In genomic region chr11:100859579-100860075, GRCm38 (mm10) we compare ENCODE assay signal across 9 mouse cellular contexts. TPM values are rescaled to one million over a fixed set of nuclear protein-coding genes. Genes with fewer than 3 reads are reported as not detected.
A peak's percentile ranks its signal among the peaks of the same experiment; 100 is the strongest.
DNase-seq lines count a peak whose midpoint lies in the region; ATAC-seq and TF ChIP-seq lines count a peak whose summit lies in the region.
"Had no signal": no experiment of that assay in that cellular context is flagged by ENCODE, and none has a peak within 500 bp of the region (broad histone marks: within the 10 kb centered on the region; RNA-seq: fewer than 3 reads in every experiment).

No protein-coding gene starts in this region.

- H3K9ac ChIP-seq in heart, embryonic 13.5 days: peak overlapping the region; percentile 86
- peak overlapping the region; percentile 46 for H3K9ac ChIP-seq in CH12.LX (ENCODE audit: insufficient read depth, low read depth)

- TF ChIP-seq RAD21 in CH12.LX (IDR thresholded peaks at IDR 0.05; ENCODE audit: low read depth, low read length): no peak

- no peak for DNase-seq in heart, adult 8-10 months (ENCODE audit: low spot score)
- no peak for DNase-seq in CH12.LX (ENCODE audit: extremely low read depth)
- DNase-seq in hindbrain, embryonic 10.5 days (ENCODE audit: low spot score): no peak
- no peak for DNase-seq in midbrain, embryonic 10.5 days (ENCODE audit: low spot score)
- DNase-seq in frontal cortex, postnatal 36 days (ENCODE audit: low spot score in 2 of 2): no peak
- no peak for DNase-seq in right cerebral cortex, adult 18-20 months
- DNase-seq in layer of hippocampus, adult 11-12 months (ENCODE audit: low spot score): no peak

- TF ChIP-seq EP300 in CH12.LX (IDR thresholded peaks at IDR 0.05; ENCODE audit: low read length): no peak

- 49% methylated on average over 6 of the region's 6 CpGs for WGBS in heart, embryonic 13.5 days
- whole genome bisulfite sequencing in hindbrain, embryonic 10.5 days: 50% methylated on average over 6 of the region's 6 CpGs
- 46% methylated on average over 6 of the region's 6 CpGs for WGBS in midbrain, embryonic 10.5 days

- no peak for ATAC-seq in heart, embryonic 13.5 days (ENCODE audit: extremely low read depth, insufficient number of reproducible peaks, low FRiP score, low TSS enrichment)

- no peak for TF ChIP-seq POLR2A in CH12.LX (IDR thresholded peaks at IDR 0.05; ENCODE audit: low read depth, low read length)

- TF ChIP-seq CTCF in CH12.LX (conservative IDR thresholded peaks at IDR 0.05 in 1 of 2, IDR thresholded peaks at IDR 0.05 in 1 of 2; ENCODE audit: low read depth in 2 of 2, low read length in 2 of 2): no peak

- in situ Hi-C loops in CH12.LX (cut with MboI; ENCODE audit: low pct_ligation_motif_present, low pct_unique_long_range_greater_than_20kb, low sequenced_read_pairs): no loop called here

- H3K27me3 ChIP-seq in heart, embryonic 13.5 days (replicated peaks): peaks cover 50% of the 10 kb centered on the region
- peaks cover 37% of the 10 kb centered on the region for H3K27me3 ChIP-seq in CH12.LX (replicated peaks)
- peaks cover 88% of the 10 kb centered on the region for H3K27me3 ChIP-seq in hindbrain, embryonic 10.5 days (ENCODE audit: insufficient read depth, poor library complexity, severe bottlenecking)
- peaks cover 87% of the 10 kb centered on the region for H3K27me3 ChIP-seq in midbrain, embryonic 10.5 days (ENCODE audit: low read depth, poor library complexity, severe bottlenecking)
- H3K27me3 ChIP-seq: Patski had no signal

- H3K36me3 ChIP-seq in heart, embryonic 13.5 days: 0 out of 2 replicates have a peak, but pooled peaks cover 3% of the 10 kb centered on the region
- H3K36me3 ChIP-seq in CH12.LX (replicated peaks in 1 of 2; ENCODE audit: control insufficient read depth in 1 of 2, insufficient read depth in 1 of 2, low read length in 1 of 2): peaks cover 9 to 27% of the 10 kb centered on the region in 2 experiments
- no peaks in the 10 kb centered on the region for H3K36me3 ChIP-seq in hindbrain, embryonic 10.5 days
- no peaks in the 10 kb centered on the region for H3K36me3 ChIP-seq in midbrain, embryonic 10.5 days

- no peak overlapping the region for H3K27ac ChIP-seq in heart, embryonic 13.5 days (replicated peaks)
- peak overlapping the region; percentile 8; the same call in 1 of the 2 replicates for H3K27ac ChIP-seq in CH12.LX (ENCODE audit: insufficient read depth, low read depth)
- H3K27ac ChIP-seq in hindbrain, embryonic 10.5 days: no peak overlapping the region
- H3K27ac ChIP-seq in midbrain, embryonic 10.5 days (replicated peaks): no peak overlapping the region

- H3K79me2 ChIP-seq in CH12.LX (replicated peaks; ENCODE audit: control insufficient read depth, extremely low read depth, insufficient read depth, poor library complexity, severe bottlenecking): no peaks in the 10 kb centered on the region

- peak overlapping the region; percentile 88 for H3K4me2 ChIP-seq in heart, embryonic 13.5 days
- H3K4me2 ChIP-seq in CH12.LX (ENCODE audit: insufficient read depth, low read depth, poor library complexity, severe bottlenecking): peak overlapping the region; percentile 70

- peak overlapping the region; percentile 65 for H3K4me3 ChIP-seq in heart, embryonic 13.5 days
- peak overlapping the region; percentile 33 to 91 (median 70) for H3K4me3 ChIP-seq in CH12.LX (replicated peaks in 1 of 3; ENCODE audit: low read depth in 2 of 3, low read length in 2 of 3, poor library complexity in 1 of 3)
- peak overlapping the region; percentile 59 for H3K4me3 ChIP-seq in hindbrain, embryonic 10.5 days
- H3K4me3 ChIP-seq in midbrain, embryonic 10.5 days: peak overlapping the region; percentile 58

- peaks cover 23% of the 10 kb centered on the region for H3K4me1 ChIP-seq in heart, embryonic 13.5 days
- peaks cover 23 to 43% of the 10 kb centered on the region in 2 experiments for H3K4me1 ChIP-seq in CH12.LX (ENCODE audit: control insufficient read depth in 1 of 2, insufficient read depth in 2 of 2)
- H3K4me1 ChIP-seq in hindbrain, embryonic 10.5 days (replicated peaks): peaks cover 14% of the 10 kb centered on the region
- peaks cover 17% of the 10 kb centered on the region for H3K4me1 ChIP-seq in midbrain, embryonic 10.5 days

- dilution Hi-C loops in CH12.LX (cut with MboI; ENCODE audit: extremely low pct_ligation_motif_present, extremely low pct_unique_long_range_greater_than_20kb, low sequenced_read_pairs): no loop called here

- H3K9me3 ChIP-seq in heart, embryonic 13.5 days: no peaks in the 10 kb centered on the region
- H3K9me3 ChIP-seq in CH12.LX (replicated peaks; ENCODE audit: low read length): no peaks in the 10 kb centered on the region
- H3K9me3 ChIP-seq in hindbrain, embryonic 10.5 days: no peaks in the 10 kb centered on the region
- no peaks in the 10 kb centered on the region for H3K9me3 ChIP-seq in midbrain, embryonic 10.5 days (replicated peaks)

TF ChIP-seq in CH12.LX, 34 proteins besides CTCF, POLR2A, EP300 and RAD21:
- TF ChIP-seq MAFK (IDR thresholded peaks at IDR 0.05; ENCODE audit: insufficient replicate concordance, low read length): 0 out of 2 replicates have a peak, but pooled peaks have one; percentile 3
- no peak for TF ChIP-seq MAZ (IDR thresholded peaks at IDR 0.05; ENCODE audit: low read depth, low read length)

RNA-seq across cellular contexts. Expression of gene Stat5a, which starts 0.5 kb away (rescaled TPM):
- 5.2 and 5.9 TPM in 2 replicates for polyA plus RNA-seq in heart, embryonic 13.5 days (2015; fragmentation: Nextera tagmentation; extraction: Ambion mirVana)
- 10 to 100 TPM; 16.5 to 26.5 (median 21.6) TPM for total RNA-seq in heart, adult 8-10 months (2022)
- 18.7 and 23.6 TPM in 2 replicates for total RNA-seq in CH12.LX (2012; rRNA removed)
- total RNA-seq in CH12.LX (2014; rRNA removed): 17.4 and 17.5 TPM in 2 replicates
- polyA plus RNA-seq in CH12.LX (2012; ENCODE audit: insufficient read length, low read depth): 21.2 and 23.0 TPM in 2 replicates
- polyA plus RNA-seq in hindbrain, embryonic 10.5 days (2016; fragmentation: Nextera tagmentation; extraction: Ambion mirVana): 2.0 and 2.8 TPM in 2 replicates
- polyA plus RNA-seq in midbrain, embryonic 10.5 days (2016; fragmentation: Nextera tagmentation; extraction: Ambion mirVana): 1.7 TPM in 2 replicates

RNA-seq across cellular contexts. Expression of gene Stat5b, which starts 9.1 kb away (rescaled TPM):
- 24.3 and 27.0 TPM in 2 replicates for polyA plus RNA-seq in heart, embryonic 13.5 days (2015; fragmentation: Nextera tagmentation; extraction: Ambion mirVana)
- 10 to 100 TPM; 57.2 to 64.8 (median 62.7) TPM for total RNA-seq in heart, adult 8-10 months (2022)
- 19.4 and 24.4 TPM in 2 replicates for total RNA-seq in CH12.LX (2012; rRNA removed)
- 9.7 and 11.4 TPM in 2 replicates for total RNA-seq in CH12.LX (2014; rRNA removed)
- polyA plus RNA-seq in CH12.LX (2012; ENCODE audit: insufficient read length, low read depth): 12.1 and 14.0 TPM in 2 replicates
- 13.6 and 14.8 TPM in 2 replicates for polyA plus RNA-seq in hindbrain, embryonic 10.5 days (2016; fragmentation: Nextera tagmentation; extraction: Ambion mirVana)
- 15.0 and 15.9 TPM in 2 replicates for polyA plus RNA-seq in midbrain, embryonic 10.5 days (2016; fragmentation: Nextera tagmentation; extraction: Ambion mirVana)
